Mouse (Mus musculus) liver, embryonic 14.5 days (tissue): Measurements from ENCODE around the gene Tcfl5. TPM values are rescaled to one million over a fixed set of nuclear protein-coding genes. Genes with fewer than 3 reads are reported as not detected.

Source experiments
- ATAC-seq: fragments of 200-750 bp; cut with Nextera tagmentation; 2 replicates; pipeline ENCODE4 v1.8.0; 2017; ENCODE audit warnings: moderate number of reproducible peaks, mild to moderate bottlenecking, moderate library complexity; ENCODE audit not compliant: insufficient read depth
- DNase-seq, 3 experiments: peaks; one replicate each; pipeline ENCODE4 v3.0.0-alpha.2; 2012 to 2013; ENCODE audit warnings: low read depth in 3 of 3, low spot score in 3 of 3
- H3K27ac ChIP-seq: fragments of 300-500 bp; sonication (generic); 2 replicates; pipeline ENCODE4 v1.5.1; 2014; ENCODE audit warnings: moderate library complexity, mild to moderate bottlenecking, control low read depth, inconsistent platforms
- H3K27me3 ChIP-seq: fragments of 300-500 bp; sonication (generic); 2 replicates; pipeline ENCODE4 v1.6.1; 2014; ENCODE audit warnings: mild to moderate bottlenecking, low read length, moderate library complexity; ENCODE audit not compliant: control insufficient read depth, insufficient read depth
- H3K36me3 ChIP-seq: fragments of 300-500 bp; sonication (generic); replicated peaks from 2 replicates; pipeline ENCODE4 v1.6.1; 2014; ENCODE audit warnings: low read depth; ENCODE audit not compliant: control insufficient read depth, insufficient read depth
- H3K4me1 ChIP-seq, 2 experiments: fragments of 200-500 bp in 1 of 2; fragments of 300-500 bp in 1 of 2; sonication (generic) in 1 of 2; replicated peaks; 2 replicates each; pipeline ENCODE4 v1.6.1; 2012 to 2014; ENCODE audit warnings: antibody characterized with exemption in 1 of 2, inconsistent platforms in 1 of 2, low read length in 1 of 2; ENCODE audit not compliant: control insufficient read depth in 2 of 2, insufficient read depth in 2 of 2
- H3K4me2 ChIP-seq: fragments of 300-500 bp; sonication (generic); 2 replicates; pipeline ENCODE4 v1.6.1; 2014; ENCODE audit warnings: low read depth, mild to moderate bottlenecking, control low read depth, moderate library complexity
- H3K4me3 ChIP-seq, 2 experiments: fragments of 200-500 bp in 1 of 2; fragments of 300-500 bp in 1 of 2; sonication (generic) in 1 of 2; 2 replicates each; pipeline ENCODE4 v1.5.1; 2012 to 2014; ENCODE audit warnings: low read depth in 2 of 2, low read length in 2 of 2, mild to moderate bottlenecking in 2 of 2, control low read depth in 1 of 2, inconsistent platforms in 1 of 2, moderate library complexity in 1 of 2; ENCODE audit not compliant: insufficient read depth in 1 of 2
- H3K9ac ChIP-seq: fragments of 300-500 bp; sonication (generic); replicated peaks from 2 replicates; pipeline ENCODE4 v1.6.1; 2014; ENCODE audit warnings: mild to moderate bottlenecking, control low read depth, moderate library complexity
- H3K9me3 ChIP-seq: fragments of 300-500 bp; sonication (generic); 2 replicates; pipeline ENCODE4 v1.6.1; 2016; ENCODE audit warnings: low read length, mixed read lengths; ENCODE audit not compliant: control insufficient read depth
- CTCF ChIP-seq: IDR thresholded peaks from 2 replicates; pipeline ENCODE4 v1.5.1; 2016; ENCODE audit warnings: antibody characterized with exemption, low read depth, control low read depth
- EP300 ChIP-seq: IDR thresholded peaks from 2 replicates; pipeline ENCODE4 v1.6.1; 2016; ENCODE audit warnings: antibody characterized with exemption, low read depth
- WGBS: fragments of 180-500 bp; shearing (Covaris S2); extraction: QIAGEN DNeasy Blood & Tissue Kit; methylation state at CpG from one replicate; pipeline ENCODE4 v1.1.7; 2014; ENCODE audit not compliant: insufficient replicate concordance; 5-methylcytosine and 5-hydroxymethylcytosine counted together
- polyA plus RNA-seq, 2 experiments: library from polyadenylated mRNA; depleted of rRNA in 1 of 2; stranded (reverse) in 1 of 2; unstranded in 1 of 2; fragments of >200 nt; fragmentation: Nextera tagmentation in 1 of 2; extraction: Ambion mirVana in 1 of 2; gene quantifications; 2 replicates each; pipeline versions ENCODE4 v1.2.1 to v1.2.3; 2012 to 2014

The Tcfl5 gene
- polyA plus RNA-seq, 2 experiments: 0.23 TPM; not detected in 1

DNA sequence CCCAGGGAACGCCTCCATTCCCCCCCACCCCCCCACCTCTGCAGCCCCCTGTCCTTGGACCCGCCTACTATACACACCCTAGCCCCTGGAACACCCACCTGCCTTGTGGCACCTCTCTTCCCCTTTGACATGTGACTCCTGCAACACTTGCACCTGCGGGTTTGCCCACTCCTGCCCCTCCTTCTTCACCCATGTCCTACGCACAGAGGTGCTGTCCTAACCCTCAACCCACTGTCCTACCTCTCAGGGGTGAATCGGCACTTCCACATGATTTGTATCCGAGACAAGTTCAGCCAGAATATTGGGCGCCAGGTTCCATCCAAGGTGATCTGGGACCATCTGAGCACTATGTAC is 59.4 kb downstream of the Tcfl5 start:
- Histone ChIP-seq H3K4me3 (peak overlapping the region; percentile 71 to 78), H3K27me3 (no peaks in the 10 kb centered on the region; the same call in 1 of the 2 replicates), H3K27ac (no peak overlapping the region; the same call in 1 of the 2 replicates), H3K36me3 (no peaks in the 10 kb centered on the region; the same call in 1 of the 2 replicates), H3K9me3 (no peaks in the 10 kb centered on the region), H3K4me2 (peak overlapping the region; percentile 76), H3K9ac (peak overlapping the region; percentile 83), H3K4me1 (peaks cover 0 to 12% of the 10 kb centered on the region in 2 experiments; a peak in 2 of 4 replicates)
- TF ChIP-seq EP300 (no peak), CTCF (no peak)
- DNase-seq (no peak), ATAC-seq (peak; percentile 24; the same call in 1 of the 2 replicates)
- WGBS: 15% methylated on average over 7 of the region's 7 CpGs

DNA sequence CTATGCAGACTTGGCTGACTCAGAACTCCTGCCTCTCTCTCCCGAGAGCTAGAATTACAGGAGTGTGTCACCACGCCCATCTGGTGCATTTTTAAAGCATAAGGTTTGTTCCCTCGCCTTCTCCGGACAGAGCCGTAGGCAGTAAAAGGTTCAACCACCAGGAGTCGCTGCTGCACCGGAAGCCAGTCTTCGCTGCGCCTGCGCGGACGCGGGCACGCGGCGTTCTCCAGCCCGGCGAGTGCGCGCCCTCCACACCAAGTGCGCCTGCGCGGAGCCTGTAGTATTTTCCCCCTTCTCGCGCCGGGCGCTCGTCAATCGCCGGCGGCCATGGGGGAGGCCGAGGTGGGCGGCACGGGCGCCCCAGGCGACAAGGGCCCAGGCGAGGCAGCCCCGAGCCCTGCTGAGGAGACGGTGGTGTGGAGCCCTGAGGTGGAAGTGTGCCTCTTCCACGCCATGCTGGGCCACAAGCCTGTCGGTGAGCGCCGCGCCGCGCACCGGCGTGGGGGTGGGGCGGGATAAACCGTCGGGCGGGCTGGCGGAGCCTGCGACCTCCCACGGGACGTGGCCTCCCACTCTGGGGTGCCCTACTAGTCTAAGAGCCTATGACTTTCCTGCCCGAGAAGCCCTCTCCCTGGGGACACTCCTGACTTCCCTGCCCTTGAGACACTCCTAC is 59.9 kb downstream of the Tcfl5 start:
- H3K4me1 ChIP-seq: peaks cover 0 to 12% of the 10 kb centered on the region in 2 experiments; a peak in 2 of 4 replicates
- ATAC-seq: peak; percentile 83
- peak overlapping the region; percentile 76 for H3K4me2 ChIP-seq
- WGBS: under 1% methylated on average over 55 of the region's 57 CpGs
- DNase-seq: peak; percentile 80 to 84 (median 82)
- peak overlapping the region; percentile 83 for H3K9ac ChIP-seq
- H3K9me3 ChIP-seq: no peaks in the 10 kb centered on the region
- H3K4me3 ChIP-seq: peak overlapping the region; percentile 71 to 78
- H3K27ac ChIP-seq: no peak overlapping the region; the same call in 1 of the 2 replicates
- peak; percentile 96 for TF ChIP-seq CTCF
- no peak for TF ChIP-seq EP300
- no peaks in the 10 kb centered on the region; the same call in 1 of the 2 replicates for H3K27me3 ChIP-seq
- H3K36me3 ChIP-seq: no peaks in the 10 kb centered on the region; the same call in 1 of the 2 replicates

DNA sequence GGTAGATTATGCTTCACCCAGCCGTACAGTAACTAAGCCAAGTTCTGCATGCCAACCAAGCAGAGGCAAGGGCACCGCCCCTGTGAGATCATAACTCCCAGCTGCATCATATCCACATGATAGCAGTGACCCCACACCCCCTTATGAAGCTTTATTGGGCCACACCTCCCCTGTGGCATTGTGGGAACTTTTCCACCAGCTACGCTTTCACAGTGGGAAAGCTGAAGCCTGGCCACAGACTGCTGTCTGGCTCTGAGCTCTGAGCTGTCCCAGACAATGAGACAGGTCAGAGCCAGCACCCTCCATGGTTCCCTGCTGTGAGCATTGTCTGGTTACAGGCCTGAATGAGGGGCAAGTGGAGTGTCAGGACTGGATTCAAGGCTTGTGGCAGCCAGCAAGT is 61.5 kb downstream of the Tcfl5 start, which contains the start of gene Mrgbp:
Gene Mrgbp (plus strand): TSS at position 303 of the 400 bp plus-strand sequence.
- Histone ChIP-seq H3K27ac (no peak within 1 kb of the TSS), H3K9ac (no peak within 1 kb of the TSS), H3K4me3 (no peak within 1 kb of the TSS), H3K36me3 (no peaks in the 10 kb centered on the region; the same call in 1 of the 2 replicates), H3K27me3 (no peaks in the 10 kb centered on the region; the same call in 1 of the 2 replicates), H3K9me3 (no peaks in the 10 kb centered on the region), H3K4me2 (peak within 1 kb of the TSS; percentile 76; the same call in 1 of the 2 replicates), H3K4me1 (peaks cover 0 to 12% of the 10 kb centered on the region in 2 experiments; a peak in 2 of 4 replicates)
- ATAC-seq (no peak), DNase-seq (no peak)
- WGBS: 63% methylated on average over 3 of the region's 3 CpGs
- no peak for TF ChIP-seq CTCF
- no peak for TF ChIP-seq EP300

DNA sequence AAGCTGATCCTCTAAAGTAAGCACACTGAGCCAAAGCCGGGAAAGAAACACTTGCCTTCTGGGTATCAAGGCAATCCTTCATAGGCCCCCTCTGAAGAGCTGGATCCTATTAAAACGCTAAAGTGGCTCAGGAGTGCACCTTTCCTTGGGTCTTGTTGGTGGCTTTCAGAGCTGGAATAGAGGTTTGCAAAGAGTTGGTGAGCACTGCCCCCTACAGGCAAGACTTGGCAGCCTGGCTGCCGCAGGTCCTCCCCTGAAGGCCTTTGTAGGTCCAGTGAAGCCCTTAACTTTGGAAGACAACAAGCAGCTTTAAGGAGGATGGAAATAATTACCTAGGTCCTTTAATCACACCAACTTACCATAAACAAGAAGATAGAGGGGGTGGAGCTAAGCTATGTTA is 63.8 kb downstream of the Tcfl5 start:
- no peak overlapping the region for H3K4me2 ChIP-seq
- no peaks in the 10 kb centered on the region for H3K9me3 ChIP-seq
- TF ChIP-seq CTCF: peak; percentile 89
- no peak for TF ChIP-seq EP300
- peak in 1 of 3 experiments; percentile 46 for DNase-seq
- H3K4me3 ChIP-seq: no peak overlapping the region
- no peak overlapping the region for H3K9ac ChIP-seq
- no peaks in the 10 kb centered on the region for H3K36me3 ChIP-seq
- peaks cover 0 to 10% of the 10 kb centered on the region in 2 experiments; a peak in 2 of 4 replicates for H3K4me1 ChIP-seq
- no peak overlapping the region for H3K27ac ChIP-seq
- H3K27me3 ChIP-seq: no peaks in the 10 kb centered on the region; the same call in 1 of the 2 replicates
- WGBS: 10% methylated on average over 3 of the region's 3 CpGs
- ATAC-seq: no peak

DNA sequence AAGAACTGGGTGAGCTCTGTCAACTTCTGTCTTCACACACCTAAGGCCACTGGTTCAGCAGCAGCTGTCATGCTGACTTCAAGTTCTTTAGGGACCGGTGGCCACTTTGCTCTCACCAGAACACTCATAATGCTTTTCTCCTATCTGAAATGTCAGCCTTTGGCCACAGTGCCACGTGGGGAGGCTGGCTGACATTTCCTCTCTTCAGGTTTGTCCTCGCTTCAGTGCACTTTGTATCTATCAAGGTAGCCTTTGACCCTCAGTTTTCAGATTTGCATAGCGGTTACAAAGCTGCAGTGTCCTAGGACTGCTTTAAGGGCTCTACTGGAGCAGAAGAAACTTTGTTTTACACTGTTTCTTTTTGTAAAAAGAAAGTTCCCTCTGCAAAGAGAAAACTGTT is 66.0 kb downstream of the Tcfl5 start:
- ATAC-seq: no peak
- WGBS: 39% methylated on average over 4 of the region's 4 CpGs
- no peaks in the 10 kb centered on the region for H3K36me3 ChIP-seq

More for the DNA sequence above, 66.0 kb downstream of the Tcfl5 start:
- no peak for DNase-seq
- no peaks in the 10 kb centered on the region for H3K9me3 ChIP-seq
- no peaks in the 10 kb centered on the region; the same call in 1 of the 2 replicates for H3K27me3 ChIP-seq
- H3K27ac ChIP-seq: no peak overlapping the region
- H3K4me3 ChIP-seq: no peak overlapping the region
- H3K4me2 ChIP-seq: no peak overlapping the region
- H3K4me1 ChIP-seq: no peaks in the 10 kb centered on the region
- TF ChIP-seq CTCF (no peak), EP300 (no peak)
- no peak overlapping the region for H3K9ac ChIP-seq

Other genes with a start within 250 kb of the Tcfl5 start
- 0.65 and 0.69 TPM in 2 replicates for gene Slco4a1, start 186.5 kb downstream of the Tcfl5 start, polyA plus RNA-seq (2012; rRNA removed)
- gene Slco4a1, start 186.5 kb downstream of the Tcfl5 start, polyA plus RNA-seq (2014; fragmentation: Nextera tagmentation; extraction: Ambion mirVana): 0.28 and 0.53 TPM in 2 replicates
- 0.04 and 0.06 TPM in 2 replicates for gene Ntsr1, start 142.7 kb downstream of the Tcfl5 start, polyA plus RNA-seq (2012; rRNA removed)
- 0.05 TPM in 1 of 2 replicates, not detected in the other for gene Ntsr1, start 142.7 kb downstream of the Tcfl5 start, polyA plus RNA-seq (2014; fragmentation: Nextera tagmentation; extraction: Ambion mirVana)
- 10.5 and 10.8 TPM in 2 replicates for gene Mrgbp, start 61.4 kb downstream of the Tcfl5 start, polyA plus RNA-seq (2012; rRNA removed)
- gene Mrgbp, start 61.4 kb downstream of the Tcfl5 start, polyA plus RNA-seq (2014; fragmentation: Nextera tagmentation; extraction: Ambion mirVana): 7.1 and 7.4 TPM in 2 replicates
- 11.5 and 20.2 TPM in 2 replicates for gene Ogfr, start 53.5 kb downstream of the Tcfl5 start, polyA plus RNA-seq (2012; rRNA removed)
- 18.0 and 21.2 TPM in 2 replicates for gene Ogfr, start 53.5 kb downstream of the Tcfl5 start, polyA plus RNA-seq (2014; fragmentation: Nextera tagmentation; extraction: Ambion mirVana)
- 0.55 and 1.2 TPM in 2 replicates for gene Col9a3, start 44.9 kb downstream of the Tcfl5 start, polyA plus RNA-seq (2012; rRNA removed)
- 0.71 and 0.80 TPM in 2 replicates for gene Col9a3, start 44.9 kb downstream of the Tcfl5 start, polyA plus RNA-seq (2014; fragmentation: Nextera tagmentation; extraction: Ambion mirVana)
- gene Dido1, start 67.3 kb upstream of the Tcfl5 start, polyA plus RNA-seq (2012; rRNA removed): 9.1 and 12.2 TPM in 2 replicates
- 10.4 and 12.2 TPM in 2 replicates for gene Dido1, start 67.3 kb upstream of the Tcfl5 start, polyA plus RNA-seq (2014; fragmentation: Nextera tagmentation; extraction: Ambion mirVana)
- gene Gid8, start 67.4 kb upstream of the Tcfl5 start, polyA plus RNA-seq (2012; rRNA removed): 62.6 and 87.4 TPM in 2 replicates
- 121 and 127 TPM in 2 replicates for gene Gid8, start 67.4 kb upstream of the Tcfl5 start, polyA plus RNA-seq (2014; fragmentation: Nextera tagmentation; extraction: Ambion mirVana)
- gene Slc17a9, start 82.6 kb upstream of the Tcfl5 start, polyA plus RNA-seq (2012; rRNA removed): 7.7 and 10.5 TPM in 2 replicates
- gene Slc17a9, start 82.6 kb upstream of the Tcfl5 start, polyA plus RNA-seq (2014; fragmentation: Nextera tagmentation; extraction: Ambion mirVana): 5.6 and 6.8 TPM in 2 replicates
- not detected in 2 replicates for gene Bhlhe23, start 134.2 kb upstream of the Tcfl5 start, polyA plus RNA-seq (2012; rRNA removed)
- gene Bhlhe23, start 134.2 kb upstream of the Tcfl5 start, polyA plus RNA-seq (2014; fragmentation: Nextera tagmentation; extraction: Ambion mirVana): not detected in 2 replicates